Mouse (Mus musculus) ES-E14 (cell line): ENCODE data around the gene Car10.

Source experiments
- CHD2 ChIP-seq: IDR thresholded peaks from 2 replicates; pipeline ENCODE4 v1.6.1; 2014; ENCODE audit warnings: mild to moderate bottlenecking, low read depth, low read length, inconsistent platforms
- HCFC1 ChIP-seq: IDR thresholded peaks from 2 replicates; pipeline ENCODE4 v1.6.1; 2012; ENCODE audit warnings: low read length, inconsistent platforms, borderline replicate concordance; ENCODE audit not compliant: insufficient read depth
- MAFK ChIP-seq: IDR thresholded peaks from 2 replicates; pipeline ENCODE4 v1.6.1; 2014; ENCODE audit warnings: mild to moderate bottlenecking, low read depth, low read length, inconsistent platforms; ENCODE audit not compliant: insufficient read depth
- ZC3H11A ChIP-seq: IDR thresholded peaks from 2 replicates; pipeline ENCODE4 v1.6.1; 2012; ENCODE audit warnings: low read depth, mild to moderate bottlenecking, inconsistent platforms, low read length, borderline replicate concordance
- ZNF384 ChIP-seq: IDR thresholded peaks from 2 replicates; pipeline ENCODE4 v1.6.1; 2012; ENCODE audit warnings: low read depth, low read length, inconsistent platforms

DNA sequence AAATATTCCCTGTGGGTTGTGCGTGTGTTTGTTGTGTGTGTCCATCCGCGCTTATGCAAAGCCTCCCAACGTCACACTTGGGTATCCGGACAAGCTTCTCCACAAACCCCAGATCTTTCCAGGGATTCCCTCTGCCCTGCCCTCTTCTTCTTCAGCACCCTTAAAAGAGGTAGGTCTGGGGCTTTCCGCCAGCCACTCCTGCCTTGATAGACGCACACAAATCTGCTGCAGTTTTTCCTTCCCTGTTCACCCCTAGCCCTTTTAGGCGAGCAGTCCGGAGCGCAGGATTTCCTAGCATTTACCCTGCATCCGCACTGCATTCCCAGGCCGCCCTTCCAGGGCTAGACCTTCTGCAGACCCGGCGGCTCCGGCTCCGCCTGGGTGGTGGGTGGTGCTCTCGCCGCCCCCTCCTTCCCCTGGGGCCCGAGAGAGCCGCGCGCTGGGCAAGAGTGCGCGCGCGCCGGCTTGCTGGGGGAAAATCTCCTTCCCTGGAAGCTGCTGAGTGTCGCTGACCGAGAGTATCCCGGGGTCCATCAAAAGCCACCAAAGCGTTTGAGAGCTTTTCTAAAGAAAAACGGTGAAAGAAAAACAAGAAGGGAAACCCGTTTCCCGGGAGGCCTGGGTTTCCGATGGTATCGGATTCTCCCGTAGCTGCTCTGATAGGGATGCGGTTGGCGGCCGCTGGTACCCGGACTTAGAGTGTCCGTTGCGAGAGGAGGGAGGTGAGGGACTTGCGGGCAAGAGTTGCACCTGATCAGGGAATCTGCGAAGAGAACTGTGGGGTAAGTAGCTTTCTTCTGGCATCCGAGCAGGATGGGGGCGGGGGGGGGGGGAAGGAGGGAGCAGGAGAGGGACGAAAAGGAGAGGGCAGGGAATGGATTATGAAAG, at the start of gene Car10:
- TF ChIP-seq CHD2, result no peak
- no peak for TF ChIP-seq ZNF384
- TF ChIP-seq ZC3H11A, result no peak
- no peak for TF ChIP-seq HCFC1
- no peak for TF ChIP-seq MAFK
